Mouse (Mus musculus) liver, adult 2 months (tissue): ENCODE data around the gene Brpf1.

Experiments used
- CTCF ChIP-seq: fragments of 200-500 bp; IDR thresholded peaks from 2 replicates; pipeline ENCODE4 v1.5.1; 2011; ENCODE audit warnings: low read depth, low read length, control low read depth
- POLR2A ChIP-seq: fragments of 200-500 bp; IDR thresholded peaks from 2 replicates; pipeline ENCODE4 v1.6.1; 2011; ENCODE audit warnings: low read length, control low read depth; ENCODE audit not compliant: insufficient read depth; ENCODE audit errors: extremely low read depth

DNA sequence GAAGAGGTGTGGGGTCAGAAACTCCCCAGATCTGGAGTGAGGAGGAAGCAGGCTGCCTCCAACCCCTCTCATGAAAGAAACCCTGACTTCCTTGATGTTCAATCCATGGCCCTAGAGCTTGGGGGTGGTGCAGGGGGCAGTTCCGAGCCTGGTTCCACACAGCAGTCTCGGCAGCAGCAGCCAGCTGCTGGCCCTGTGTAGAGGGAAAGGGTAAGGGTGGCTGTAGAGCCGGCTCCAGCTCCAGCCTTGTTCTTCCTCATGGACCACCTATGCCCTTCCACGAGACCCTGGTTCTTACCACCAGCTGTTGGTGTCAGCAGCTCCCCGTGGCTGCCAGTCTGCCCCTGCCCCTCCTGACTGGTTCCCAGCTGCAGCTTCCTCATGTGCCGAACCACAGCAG, 27.3 kb downstream of the Brpf1 start:
- TF ChIP-seq CTCF (no peak), POLR2A (no peak)
